Mouse (Mus musculus) cerebellum, postnatal 10 days (tissue): ENCODE measurements around the gene Zdhhc8.
"Not testable (repeated sequence)": the region's sequence is repeated elsewhere in the genome, so short reads cannot be mapped to it uniquely, and the experiment has no call there.

ENCODE experiments used
- DNase-seq, 2 experiments: peaks; one replicate each; pipeline ENCODE4 v3.0.0; 2021; ENCODE audit warnings: mixed read lengths in 2 of 2

The Zdhhc8 gene

DNA sequence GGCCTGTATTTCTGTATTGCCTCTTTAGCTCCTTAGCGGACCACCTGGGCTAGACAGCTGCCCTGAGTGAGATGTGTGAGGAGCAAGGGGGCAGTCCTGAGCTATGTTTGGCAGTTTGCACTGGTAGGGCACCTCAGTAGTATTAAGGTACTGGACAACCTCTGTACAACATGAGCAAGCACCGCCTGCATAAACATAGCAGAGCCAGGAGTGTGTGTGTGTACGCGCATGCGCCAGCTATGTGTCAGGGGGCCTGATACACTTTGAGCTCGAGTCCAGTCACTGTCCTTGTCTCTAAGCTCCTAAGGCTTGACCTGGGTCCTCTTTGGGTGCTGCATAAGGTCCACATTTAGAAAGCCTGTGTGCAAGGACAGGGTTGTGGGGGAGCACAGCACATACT is 4.3 kb downstream of the Zdhhc8 start:
- DNase-seq: no peak

- DNase-seq: peak; percentile 58 to 69
These were observed 5.3 kb downstream of the Zdhhc8 start for GRCm38 (mm10) chr16:18229622-18230021.

GRCm38 (mm10) chr16:18228856-18229255 is 6.1 kb downstream of the Zdhhc8 start:
- DNase-seq: peak; percentile 85 to 87

- no peak for DNase-seq
These were observed 7.0 kb downstream of the Zdhhc8 start for GRCm38 (mm10) chr16:18227897-18228422.

DNA sequence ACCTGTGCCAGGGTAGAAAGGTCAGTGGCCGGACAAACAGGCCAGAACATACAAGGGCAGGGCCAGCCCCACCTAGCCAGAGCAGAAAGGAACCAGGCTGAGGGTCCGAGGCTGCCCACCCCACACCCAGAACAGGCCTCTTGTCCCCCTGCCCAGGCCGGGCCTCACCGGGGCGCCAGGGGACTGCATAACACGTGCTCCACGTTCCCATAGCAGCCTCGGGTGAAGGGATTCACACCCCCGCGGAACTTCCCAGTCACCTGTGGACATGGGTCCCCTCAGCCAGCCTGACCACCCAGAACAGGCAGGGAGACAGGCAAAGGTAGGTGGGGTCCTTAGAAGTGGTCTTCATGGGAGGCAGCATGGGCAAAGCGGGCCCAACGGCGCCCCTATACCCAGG is 7.7 kb downstream of the Zdhhc8 start:
- DNase-seq: no peak

DNA sequence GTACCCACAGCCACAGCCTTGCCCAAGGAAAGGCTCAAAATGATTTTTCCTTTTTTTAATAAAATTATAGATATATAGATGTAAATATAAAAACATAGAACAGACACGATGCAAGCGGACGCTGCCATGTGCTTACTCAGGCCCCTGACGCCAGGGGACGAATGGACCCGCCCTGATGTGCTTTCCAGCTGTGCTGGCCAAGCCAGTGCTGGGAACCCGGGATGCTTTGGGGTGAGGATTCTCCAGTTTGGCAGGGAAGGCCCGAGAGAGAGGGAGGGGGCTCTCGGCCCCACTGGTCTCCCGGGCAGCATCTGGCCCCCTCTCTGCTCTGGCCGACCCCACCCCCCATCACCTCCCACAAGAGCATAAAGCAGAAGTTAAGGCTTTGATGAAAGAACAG is 12.7 kb downstream of the Zdhhc8 start:
- DNase-seq: no peak

DNA sequence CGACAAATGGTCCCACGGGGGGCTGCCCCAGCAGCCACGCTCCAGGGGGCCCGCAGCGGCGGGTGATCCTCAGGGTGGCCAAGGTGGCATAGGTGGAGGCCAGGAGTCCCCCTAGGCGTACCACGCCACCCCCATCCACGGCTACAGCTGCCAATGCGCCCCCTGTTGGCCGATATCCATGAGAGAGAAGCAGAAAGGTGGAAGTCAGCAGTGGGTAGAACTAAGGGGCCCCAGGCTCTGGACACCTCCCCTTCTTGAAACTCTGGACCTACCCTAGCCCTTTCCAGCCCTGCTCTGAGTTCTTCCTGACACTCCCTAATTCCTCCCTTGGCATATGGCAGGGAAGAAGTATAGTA is 13.4 kb downstream of the Zdhhc8 start:
- DNase-seq: no peak

DNA sequence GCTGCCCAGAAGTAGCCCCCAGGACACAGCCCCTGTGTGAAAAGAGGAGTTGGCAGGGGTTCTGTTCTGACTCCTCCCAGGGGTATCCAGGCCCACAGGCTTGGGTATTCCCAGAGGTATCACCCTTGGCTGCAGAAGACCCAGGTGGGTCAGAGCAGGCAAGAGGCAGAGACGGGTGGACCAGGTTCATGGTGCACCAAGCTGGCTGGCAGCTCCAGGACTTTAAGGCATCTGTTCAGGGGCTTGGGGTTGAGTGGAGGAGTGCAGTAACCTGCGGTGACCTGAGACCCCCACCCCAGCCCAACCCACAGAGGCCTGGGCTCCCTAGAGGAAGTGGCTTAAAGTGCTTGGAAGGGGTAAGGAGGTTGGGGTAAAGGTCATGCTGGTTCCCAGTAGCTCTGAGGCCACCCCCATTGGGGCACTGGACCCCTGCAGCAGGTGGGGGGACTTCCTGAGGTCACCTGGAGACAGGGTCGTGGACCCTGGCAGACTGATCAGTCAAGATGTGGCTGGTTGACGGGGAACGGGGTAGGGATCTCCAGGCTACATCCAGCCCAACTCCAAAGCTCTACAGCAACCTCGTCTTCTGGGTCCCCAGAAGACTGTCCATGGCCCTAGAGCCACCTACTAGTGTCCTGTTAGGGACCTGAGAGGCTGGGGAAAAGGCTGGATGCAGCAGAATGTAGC is 13.9 kb downstream of the Zdhhc8 start:
- no peak for DNase-seq

- DNase-seq: peak in 1 of 2 experiments; percentile 50
These were observed 14.9 kb downstream of the Zdhhc8 start for GRCm38 (mm10) chr16:18220001-18220400.

DNA sequence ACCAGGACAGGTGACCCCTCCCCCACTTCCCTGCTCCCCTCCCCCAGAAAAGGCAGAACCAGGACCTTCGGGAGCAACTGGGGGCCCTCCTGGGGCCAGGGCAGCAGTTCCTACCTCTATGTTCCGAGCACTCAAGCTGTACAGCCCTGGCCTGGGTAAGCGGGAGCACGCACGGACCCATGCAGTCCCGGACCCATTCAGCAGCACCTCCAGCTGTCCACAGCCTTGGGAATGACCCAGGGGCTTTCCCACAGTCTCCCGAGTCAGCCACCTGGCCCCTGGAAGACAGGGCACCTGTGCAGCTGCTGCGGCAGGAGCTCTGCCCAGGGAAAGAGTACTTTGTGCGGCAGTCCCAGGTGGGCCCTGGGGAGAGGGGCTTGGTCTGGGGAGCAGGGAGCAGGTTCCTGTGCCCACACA is 16.3 kb downstream of the Zdhhc8 start:
- DNase-seq: no peak

GRCm38 (mm10) chr16:18217579-18217978 is 17.4 kb downstream of the Zdhhc8 start, which contains the start of gene Ccdc188:
Ccdc188 (plus strand) TSS chr16:18217879.
- DNase-seq: no peak

GRCm38 (mm10) chr16:18214858-18215257 is 20.1 kb downstream of the Zdhhc8 start:
- peak; percentile 52 to 64 for DNase-seq

GRCm38 (mm10) chr16:18213689-18214088 is 21.2 kb downstream of the Zdhhc8 start:
- DNase-seq: peak; percentile 86 to 90

DNA sequence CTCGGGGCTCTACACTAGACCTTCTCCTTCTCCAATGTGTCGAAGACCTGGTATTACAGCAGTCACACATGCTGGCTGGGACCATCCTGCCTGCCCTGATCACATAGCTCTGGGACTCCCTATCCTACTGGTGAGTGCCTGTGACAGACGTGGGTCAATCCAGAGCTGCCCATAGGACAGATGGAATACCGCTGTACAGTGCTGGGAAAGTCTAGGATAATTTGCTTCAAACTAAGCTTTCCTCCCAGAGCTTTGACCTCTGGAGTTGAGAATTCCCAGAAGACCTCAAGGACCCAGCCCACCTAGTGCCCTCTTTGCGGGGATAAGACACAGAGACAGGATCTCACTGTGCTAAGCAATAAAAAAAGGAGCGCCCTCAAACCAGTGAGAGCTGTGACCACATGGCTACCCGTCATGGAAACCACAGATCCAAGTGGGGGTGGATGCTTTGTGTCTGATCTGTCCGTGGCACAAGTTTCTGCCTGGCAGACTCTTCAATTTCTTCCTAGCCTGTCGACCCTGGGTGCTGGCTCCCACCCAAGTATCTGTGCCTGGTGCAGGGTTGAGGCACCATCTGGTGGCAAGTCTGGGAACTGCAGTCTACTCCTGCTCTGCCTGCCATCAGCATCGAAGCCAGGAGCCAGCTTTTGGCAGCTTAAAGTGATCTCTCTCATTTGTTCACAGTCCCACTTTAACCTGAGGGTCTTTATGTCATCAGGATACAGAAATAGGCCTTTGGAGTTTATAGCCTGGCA is 23.3 kb downstream of the Zdhhc8 start:
- peak; percentile 99 to 100 for DNase-seq

DNA sequence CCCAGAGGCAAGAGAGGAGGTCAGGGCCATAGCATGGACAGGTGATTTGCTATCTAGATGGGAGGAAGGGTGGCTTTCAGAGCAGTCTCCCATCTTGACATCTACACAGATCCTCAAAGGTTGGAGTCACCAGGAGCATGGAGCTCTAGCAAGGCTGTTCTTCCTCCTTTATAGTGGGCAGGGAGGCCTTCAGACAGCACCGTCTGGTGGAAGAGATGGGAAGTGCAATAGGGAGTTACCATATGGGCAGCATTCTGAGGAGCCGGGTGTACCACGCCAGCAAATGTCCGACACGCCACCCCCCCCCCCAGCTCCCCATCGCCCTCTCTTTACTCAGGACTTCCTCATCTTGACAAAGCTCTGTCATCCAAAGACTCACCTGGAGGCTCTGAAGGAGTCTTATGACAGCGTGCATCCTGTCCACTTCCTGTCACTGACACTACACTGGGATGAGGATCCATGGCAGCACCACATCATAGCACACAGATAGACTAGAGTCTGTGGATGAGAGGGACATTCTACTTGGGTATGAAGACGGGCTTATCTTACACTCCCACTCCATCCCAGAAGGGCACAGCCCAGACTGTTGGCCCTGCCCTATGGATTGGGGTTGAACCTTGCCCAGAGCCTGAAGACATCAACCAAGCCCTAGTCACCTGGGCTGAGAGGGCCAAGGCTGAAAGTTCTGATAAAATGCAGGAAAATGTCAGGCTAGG is 24.1 kb downstream of the Zdhhc8 start:
- DNase-seq: peak; percentile 93 to 95

DNA sequence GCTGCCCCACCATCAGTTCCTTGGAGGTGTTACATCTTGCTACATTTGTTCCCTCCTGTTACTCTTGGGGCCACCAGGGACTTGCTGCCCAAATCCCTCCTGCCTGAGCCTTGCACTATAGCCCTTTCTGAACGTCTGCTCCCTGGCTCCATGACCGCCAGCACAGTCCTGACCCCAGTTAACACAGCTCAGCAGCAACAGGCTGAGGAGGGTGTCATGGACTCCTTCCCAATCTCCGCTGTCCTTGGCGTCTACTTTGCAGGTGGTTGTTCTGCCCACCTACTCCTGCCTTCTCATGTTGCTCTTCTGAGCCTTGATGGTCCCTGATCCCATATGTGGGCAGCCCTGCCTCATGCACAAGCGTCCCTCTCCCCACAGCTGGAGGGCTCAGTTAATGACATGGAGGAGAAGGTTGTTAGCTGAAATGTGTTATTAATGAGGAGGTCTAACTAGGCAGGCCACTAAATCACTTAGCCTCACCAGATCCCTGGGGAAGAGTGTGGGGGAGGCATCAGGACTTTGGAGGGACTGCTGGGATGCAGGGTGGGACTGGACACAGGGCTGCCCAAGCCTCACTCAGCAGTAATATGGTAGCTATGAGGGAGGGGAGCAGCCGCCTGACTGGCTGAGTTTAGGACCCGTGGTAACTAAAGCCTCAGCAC is 31.4 kb downstream of the Zdhhc8 start:
- DNase-seq: no peak

DNA sequence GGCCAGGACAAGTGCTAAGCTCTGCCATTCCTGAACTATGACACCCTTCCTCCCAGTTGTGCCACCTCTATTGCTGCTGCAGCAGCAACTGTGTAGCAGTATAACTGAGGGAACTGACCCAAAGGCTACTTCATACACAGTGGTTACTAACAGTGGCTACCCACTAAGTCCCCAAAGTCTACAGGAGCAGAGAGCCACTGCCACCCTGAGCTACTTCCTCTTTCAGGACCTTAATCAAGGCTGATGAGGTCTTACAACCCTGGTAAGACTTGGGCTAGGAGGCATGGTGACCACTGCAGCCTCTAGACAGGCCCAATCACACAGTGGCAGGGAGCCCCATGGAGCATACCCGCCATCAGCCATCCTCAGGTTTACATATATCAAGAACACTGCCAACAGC is 32.9 kb downstream of the Zdhhc8 start:
- no peak for DNase-seq

DNA sequence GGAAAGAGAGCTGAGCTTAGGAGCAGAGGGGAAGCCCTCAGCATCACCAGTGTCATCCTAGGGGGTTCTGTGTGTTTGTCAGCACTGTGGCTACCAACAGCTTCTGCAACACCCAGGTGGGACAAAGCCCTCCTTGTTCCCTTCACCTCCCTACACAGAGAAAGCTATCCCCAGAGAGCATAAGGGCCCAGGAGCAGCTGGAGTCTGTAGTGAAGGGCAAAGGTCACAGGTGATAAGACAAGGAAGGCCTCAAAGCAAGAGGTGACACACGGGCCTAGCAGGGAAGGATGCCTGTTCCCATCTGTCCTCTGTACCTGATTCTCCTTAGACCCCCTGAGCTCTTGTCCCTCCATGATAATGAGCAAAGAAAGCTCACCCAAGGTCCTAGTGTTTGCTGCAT is 33.3 kb downstream of the Zdhhc8 start:
- no peak for DNase-seq

GRCm38 (mm10) chr16:18200062-18200461 is 34.9 kb downstream of the Zdhhc8 start:
- no peak for DNase-seq

- no peak for DNase-seq
These were observed 36.4 kb downstream of the Zdhhc8 start for GRCm38 (mm10) chr16:18198365-18199098.

- DNase-seq: no peak
These were observed 37.1 kb downstream of the Zdhhc8 start for GRCm38 (mm10) chr16:18197881-18198280.

- DNase-seq: not testable (repeated sequence)
These were observed 39.4 kb downstream of the Zdhhc8 start for GRCm38 (mm10) chr16:18195561-18195960.
